Mouse (Mus musculus) liver, postnatal 0 days (tissue): ENCODE data around the gene Rad50.

ENCODE experiments used
- CTCF ChIP-seq: sonication (generic); IDR thresholded peaks from 2 replicates; pipeline ENCODE4 v1.5.1; 2016; ENCODE audit warnings: antibody characterized with exemption, low read depth
- EP300 ChIP-seq: IDR thresholded peaks from 2 replicates; pipeline ENCODE4 v1.6.1; 2016; ENCODE audit warnings: antibody characterized with exemption, low read depth, mild to moderate bottlenecking

DNA sequence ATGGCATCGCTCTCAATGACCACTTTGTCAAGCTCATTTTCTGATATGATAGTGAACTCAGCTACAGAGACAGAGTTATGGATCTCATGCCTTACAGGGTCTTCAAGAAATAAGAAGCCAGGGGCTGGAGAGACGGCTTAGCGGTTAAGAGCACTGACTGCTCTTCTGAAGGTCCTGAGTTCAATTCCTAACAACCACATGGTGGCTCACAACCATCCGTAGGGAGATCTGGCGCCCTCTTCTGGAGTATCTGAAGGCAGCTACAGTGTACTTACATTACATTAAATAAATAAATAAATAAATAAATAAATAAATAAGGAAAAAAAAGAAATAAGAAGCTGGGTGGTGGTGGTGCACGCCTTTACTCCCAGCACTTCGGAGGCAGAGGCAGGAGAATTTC lies 26.7 kb upstream of the Rad50 start:
- TF ChIP-seq CTCF: peak; percentile 41
- TF ChIP-seq EP300: no peak
